Mouse (Mus musculus) cerebellum, adult (tissue): ENCODE measurements around the gene Lingo1.
A peak's percentile ranks its signal among the peaks of the same experiment; 100 is the strongest.

ENCODE experiments used
- ATAC-seq: cut with Nextera tagmentation; 2 replicates; pipeline ENCODE4 v1.9.2; 2017; ENCODE audit warnings: mild to moderate bottlenecking, moderate library complexity, mixed read lengths; ENCODE audit not compliant: insufficient number of reproducible peaks, low FRiP score, low TSS enrichment

The Lingo1 gene

DNA sequence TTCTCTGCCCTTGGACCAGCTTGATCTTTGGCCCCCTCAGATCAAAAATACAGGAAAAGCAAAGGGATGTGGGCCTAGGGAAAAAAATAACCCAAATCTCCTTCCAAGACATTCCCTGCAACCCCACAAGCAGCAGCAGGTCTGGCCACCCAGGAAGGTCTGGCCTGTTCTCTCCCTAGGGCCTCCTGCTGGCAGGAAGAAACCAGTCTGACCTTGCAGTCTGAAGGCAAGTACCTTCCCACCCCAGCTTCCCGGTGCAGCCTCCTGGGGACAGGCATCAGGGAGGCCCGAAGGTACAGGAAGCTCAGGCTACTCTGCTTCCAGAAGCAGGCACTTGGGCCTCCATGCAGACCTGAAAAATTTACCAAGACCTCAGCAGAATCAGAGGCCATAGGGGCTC is 67.1 kb downstream of the Lingo1 start:
- ATAC-seq: no peak

DNA sequence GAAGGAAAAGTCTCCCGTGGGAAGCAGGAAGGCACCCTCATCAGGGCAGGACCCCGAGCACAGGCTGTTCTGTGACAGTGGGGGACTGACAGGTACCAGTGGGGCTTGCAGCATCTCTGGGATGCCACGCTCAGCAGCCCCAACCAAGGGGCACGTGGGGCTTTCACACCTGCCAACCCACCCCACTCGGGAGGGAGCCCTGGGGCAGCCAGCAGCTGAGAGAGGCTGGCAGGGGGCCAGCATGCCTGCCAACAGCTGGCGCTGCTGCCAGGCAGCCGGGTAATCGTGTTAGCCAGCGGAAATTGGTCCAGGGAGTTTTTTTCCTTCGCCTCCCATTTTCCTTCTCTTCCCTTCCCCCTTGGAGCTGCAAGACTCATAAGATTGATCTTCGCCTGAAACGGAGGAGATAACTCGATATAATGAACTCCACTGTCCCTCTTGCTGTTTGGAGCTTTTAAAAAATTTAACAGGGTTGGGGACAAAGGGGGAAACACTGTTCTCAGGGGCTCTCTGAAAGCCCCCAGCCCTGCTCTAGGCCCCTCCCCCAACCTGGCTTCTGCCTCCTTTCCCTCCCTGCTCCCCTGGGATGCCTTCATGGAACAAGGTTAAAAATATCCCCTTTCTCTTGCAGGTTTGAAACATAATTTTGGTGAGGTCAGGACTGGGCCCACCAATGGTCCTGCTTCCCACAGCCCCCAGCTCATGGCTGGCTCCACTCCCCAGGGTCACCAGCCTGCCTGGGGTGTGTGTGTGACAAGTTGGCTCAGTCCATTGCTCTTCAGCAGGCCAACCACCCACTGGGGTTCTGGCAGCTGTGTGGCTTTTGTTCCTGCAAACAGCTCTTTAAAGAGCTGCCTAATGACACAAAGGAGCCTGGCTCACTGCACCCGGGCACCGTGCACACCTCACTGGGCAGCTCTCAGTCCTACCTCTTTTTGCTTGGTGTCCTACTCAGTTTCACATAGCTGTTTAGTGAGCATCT is 68.3 kb downstream of the Lingo1 start:
- no peak for ATAC-seq

DNA sequence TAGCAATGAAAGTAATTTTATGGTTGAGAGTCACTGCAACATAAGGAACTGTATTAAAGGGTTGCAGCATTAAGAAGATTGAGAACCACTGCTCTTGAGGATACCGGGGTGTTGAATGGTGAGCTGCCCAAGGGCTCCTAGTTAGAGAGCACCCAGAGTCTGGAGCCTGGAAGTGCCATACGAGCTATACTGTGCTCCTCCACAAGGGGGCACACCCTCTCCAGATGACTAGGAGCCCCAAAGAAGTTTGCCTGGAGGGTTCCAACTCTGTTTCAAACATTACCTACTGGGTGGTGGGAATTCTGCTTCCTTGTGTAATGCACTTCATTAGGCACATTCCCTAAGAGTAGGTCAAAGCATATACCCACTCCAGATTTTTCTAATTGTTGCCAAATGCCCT is 70.5 kb downstream of the Lingo1 start:
- 0 out of 2 replicates have a peak, but pooled peaks have one; percentile 46 for ATAC-seq

DNA sequence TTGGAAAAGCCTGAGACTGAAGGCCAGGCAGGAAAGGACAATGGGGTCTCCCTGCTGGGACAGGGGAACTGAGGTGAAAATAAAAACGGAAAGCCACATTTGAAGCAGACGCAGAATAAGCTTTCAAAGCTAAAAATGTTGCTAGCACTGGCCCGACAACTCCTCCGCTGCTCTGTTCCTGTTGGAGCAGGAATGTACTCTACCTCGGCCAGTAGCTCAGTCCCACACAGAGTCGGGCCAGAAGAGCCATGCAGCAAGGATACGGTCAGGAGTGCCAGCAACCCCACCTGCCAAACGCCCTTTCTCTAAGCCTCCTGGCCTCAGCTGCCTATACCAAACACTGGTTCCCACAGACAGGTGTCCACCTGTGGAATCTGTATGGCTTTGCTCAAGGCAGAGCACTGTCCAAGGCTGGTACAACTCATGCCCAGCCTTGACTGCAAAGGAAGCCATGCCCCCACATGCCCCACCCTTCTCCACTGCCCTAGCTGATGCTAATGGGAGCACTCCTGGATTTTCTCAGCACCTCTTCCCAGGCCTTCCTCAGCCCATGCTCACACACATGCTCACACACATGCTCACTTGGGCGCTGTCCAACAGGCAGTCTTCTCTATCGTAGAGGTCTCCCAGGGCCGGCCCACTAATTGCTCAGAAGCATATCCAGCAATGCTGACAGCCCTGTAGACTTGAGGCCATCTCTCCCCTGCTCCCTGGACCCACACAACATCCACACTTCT is 74.0 kb downstream of the Lingo1 start:
- ATAC-seq: no peak

DNA sequence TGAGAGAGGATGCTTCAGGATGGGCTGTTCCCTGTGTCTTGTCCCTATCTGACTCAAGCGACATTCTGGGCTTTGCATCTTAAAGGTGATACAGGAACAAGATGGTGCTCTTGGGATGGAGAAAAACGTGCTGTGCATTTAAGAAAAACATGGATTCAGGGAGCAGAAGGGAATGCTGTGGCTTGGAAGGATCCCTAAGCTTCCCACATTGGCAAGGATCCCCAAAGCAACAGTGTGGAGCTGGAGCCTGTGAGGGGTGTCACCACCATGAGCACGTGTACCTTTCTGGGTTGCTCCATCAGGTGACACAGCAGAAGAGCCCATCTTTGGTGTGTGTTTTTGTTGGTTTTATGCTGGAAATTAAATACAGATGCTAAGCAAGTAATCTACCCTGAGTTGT is 77.3 kb downstream of the Lingo1 start:
- no peak for ATAC-seq

DNA sequence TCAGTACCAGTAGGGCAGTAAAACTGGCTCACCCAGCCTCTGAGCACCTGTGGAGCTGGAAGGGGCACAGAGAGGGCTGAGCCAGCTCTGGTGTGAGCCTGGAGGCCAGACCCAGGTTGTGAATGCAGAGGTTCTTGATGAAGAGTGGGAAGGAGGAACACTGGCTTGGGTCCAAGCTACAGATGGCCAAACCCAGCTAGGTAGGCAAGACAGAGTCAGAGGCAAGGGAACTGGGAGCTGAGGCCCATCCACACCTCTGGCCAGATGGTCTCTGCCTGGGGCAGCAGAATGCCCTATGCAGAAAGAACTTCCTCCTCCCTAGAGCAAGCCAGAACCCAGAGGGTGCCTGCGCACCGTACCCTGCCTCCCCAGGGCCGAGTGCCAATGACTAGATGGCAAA is 79.7 kb downstream of the Lingo1 start:
- no peak for ATAC-seq

DNA sequence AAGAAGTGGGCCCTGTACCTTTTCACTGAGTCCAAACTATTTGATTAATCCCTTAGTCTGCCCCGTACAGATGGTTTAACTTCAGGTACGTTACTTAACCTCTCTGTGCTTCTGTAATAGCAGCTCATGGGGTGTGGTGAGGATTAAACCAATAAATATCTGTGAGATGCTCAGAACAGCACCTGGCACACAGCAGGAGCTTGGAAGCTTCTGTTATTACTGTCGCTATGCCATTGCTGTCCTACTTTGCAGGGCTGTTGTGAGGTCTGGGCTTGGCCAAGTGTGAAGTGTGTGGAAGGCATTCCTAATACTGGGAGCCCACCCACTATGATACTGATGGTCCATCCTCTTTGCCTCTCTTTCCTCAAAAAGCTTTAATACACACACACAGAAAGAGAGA is 80.2 kb downstream of the Lingo1 start:
- ATAC-seq: 0 out of 2 replicates have a peak, but pooled peaks have one; percentile 45

DNA sequence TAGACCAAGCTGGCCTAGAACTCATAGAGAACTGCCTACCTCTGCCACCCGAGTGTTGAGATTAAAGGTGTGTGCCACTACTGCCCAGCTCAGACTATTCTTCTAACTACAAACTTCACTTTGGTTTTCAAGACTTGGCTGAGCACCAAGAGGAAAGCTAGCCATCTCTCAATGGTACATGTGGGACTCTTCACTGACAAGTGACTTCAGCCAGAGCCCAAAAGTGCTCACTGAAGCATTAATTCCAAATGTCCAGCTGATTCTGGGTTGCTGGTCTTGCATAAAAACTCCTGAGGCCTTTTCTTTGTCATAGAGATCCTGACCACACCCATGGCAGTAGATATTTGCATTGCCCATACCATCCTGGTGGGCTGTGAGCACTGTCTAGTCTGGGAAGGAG is 81.9 kb downstream of the Lingo1 start:
- no peak for ATAC-seq

DNA sequence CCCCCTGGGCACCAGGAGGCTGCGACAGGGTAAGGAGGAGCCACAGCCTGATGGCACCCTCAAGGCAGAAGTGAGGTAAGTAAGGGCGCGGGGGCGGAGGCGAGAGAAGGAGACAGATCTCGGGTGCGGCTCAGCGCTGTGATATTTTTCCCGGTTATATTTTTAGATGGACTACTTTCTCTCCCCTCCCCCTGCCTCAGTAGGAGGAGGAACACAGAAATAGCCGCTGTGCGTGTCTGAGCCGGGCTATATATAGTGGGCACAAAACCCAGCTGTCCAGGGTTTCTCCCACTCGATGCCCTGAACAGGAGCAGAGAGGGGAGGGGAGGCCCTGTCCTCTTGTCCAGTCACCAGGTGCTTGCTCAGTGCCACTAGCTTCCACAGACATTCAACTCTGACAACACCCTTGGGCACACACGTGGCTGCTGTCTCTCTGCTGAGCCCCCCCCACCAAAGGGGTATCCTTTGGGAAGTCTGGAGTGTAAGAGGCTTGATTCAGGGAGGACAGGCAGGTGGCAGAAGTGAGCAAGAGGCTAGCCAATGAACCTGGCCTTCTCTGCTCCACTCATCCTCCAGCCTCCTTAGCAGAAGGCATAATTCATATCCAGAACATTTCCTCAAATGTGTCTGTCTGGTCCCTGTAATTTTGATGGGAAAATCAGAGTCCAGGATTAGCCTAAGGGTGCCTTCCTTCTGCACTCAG is 83.5 kb downstream of the Lingo1 start:
- no peak for ATAC-seq

DNA sequence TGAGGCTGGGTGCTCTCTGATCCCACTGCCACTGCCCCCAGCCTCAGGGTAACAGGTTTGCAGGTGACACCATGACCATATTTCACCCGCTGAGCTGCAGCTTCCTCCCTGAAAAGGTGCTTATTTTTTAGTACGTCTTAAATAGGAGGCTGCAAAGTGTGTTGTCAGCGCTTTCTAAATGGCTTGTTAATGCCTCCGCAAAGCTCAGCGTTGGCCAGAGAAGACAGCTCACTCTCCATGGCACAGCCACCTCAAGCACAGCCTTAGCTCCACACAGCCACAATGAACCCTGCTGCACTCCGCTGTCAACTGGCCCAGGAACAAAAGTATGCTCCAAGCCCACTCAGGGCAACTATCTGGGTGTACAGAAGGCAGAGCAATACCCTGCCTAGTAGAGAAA is 85.3 kb downstream of the Lingo1 start:
- no peak for ATAC-seq

DNA sequence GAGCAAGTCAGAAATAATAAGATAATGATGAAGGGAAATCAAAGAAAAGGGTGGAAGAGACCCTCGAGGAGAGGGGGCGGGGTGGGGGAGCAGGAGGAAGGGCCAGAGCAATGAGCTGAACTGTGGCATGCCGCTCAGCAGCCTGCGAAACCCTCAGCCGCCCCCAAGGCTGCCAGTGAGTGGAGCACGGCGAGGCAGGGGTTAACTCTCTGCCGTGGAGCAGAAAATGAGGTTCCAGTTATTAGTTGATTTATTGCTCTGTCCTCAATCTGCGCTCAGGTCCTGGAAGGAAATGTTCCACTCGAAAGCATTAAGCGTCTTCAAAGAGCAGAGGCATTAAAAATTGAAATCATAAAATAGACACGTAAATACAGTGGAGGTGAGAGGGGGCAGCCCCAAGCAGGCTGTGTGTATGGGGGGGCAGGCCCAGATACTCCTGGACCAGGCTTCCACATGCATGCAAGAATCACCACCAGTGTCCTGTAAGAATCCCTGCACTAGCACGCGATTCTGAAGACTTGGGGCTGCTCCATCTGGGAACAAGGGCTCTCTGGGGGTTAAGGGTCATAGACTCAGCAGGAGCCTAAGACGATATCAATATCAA is 89.7 kb downstream of the Lingo1 start:
- no peak for ATAC-seq

DNA sequence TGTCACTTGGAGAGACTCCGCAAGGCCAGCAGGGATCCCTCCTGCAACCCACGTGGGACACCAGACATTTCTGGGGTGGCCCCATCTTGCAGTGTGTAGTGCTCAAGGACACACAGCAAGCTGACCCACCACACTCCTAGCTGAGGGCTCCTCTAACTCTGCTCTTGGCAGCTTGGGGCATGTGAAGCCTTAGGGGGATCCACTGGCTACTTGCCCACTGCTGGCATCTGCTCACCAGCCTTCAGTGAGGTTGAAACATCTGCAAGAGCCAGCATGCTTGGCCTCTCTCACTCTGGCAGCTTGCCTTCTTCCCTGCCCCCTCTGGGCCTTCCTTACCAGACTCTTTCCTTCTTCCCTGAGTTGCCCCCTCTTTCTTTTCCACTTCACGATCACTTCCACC is 94.9 kb downstream of the Lingo1 start:
- ATAC-seq: no peak

DNA sequence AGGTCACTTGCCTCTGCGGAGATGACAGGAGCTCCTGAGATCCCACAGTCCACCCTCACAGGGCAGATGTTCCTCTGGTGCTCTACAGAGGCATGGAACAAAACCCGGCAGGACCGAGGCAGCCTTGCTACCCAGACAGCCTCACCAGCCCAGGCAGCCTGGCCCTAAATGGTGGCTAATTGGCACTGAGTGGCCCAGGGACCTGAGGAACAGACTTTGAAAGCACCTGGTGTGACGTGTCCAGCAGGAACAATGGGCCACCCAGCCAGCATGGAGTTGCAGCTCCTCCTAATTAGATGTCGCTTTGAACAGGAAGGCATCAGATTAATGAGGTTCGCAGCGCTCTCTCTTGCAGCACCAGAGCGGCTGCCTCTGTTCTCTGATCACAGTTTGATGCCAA is 95.4 kb downstream of the Lingo1 start:
- ATAC-seq: no peak

DNA sequence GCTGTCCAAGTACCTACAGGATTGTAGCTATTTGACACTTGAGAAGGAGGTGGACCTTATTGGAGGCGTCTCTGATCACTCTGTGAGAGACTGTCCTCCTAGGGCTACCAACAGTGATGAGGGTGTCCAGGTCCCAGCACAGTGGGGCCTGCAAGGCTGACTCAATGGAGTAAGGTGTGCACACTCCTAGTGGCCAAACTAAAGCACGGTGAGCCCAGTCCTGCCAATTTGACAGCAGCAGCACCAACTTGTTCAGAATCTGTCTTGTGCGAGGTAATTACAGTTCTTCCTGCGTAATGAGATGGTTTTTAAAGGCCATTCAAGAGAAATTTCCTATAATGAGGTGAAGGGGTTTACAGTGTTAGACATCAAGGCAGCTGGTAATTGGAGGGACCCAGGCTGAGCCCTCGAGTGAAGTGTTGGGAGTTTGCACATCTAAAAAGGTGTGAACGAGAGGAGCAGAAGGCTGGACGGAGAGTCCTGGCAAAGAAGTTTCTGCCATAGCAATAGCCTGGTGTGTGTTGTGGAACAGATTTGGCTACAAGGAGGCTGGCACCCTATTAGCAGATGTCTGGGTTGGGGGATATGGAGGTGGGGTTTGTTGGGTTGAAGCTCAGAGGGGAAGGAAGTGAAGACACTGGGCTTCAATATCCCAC is 97.4 kb downstream of the Lingo1 start:
- ATAC-seq: no peak

DNA sequence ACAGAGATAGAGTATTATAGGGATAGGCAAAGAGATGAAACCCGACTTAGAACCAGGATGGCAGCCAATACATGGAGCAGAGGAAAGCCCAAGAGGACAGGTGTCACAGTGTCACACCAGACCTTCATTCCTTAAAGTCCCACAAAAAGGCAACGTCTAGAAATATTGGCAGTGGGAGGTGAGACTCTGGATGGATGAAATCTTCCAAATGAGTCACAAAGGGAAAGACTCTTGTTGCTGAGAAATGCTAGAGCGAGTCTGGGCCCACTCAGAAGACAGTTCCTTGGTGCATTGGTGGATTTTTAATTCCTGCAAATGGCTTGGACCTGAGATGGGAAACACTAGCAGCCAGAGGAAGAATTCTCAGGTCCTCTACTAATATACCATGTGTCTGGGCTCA is 102.2 kb downstream of the Lingo1 start:
- no peak for ATAC-seq

DNA sequence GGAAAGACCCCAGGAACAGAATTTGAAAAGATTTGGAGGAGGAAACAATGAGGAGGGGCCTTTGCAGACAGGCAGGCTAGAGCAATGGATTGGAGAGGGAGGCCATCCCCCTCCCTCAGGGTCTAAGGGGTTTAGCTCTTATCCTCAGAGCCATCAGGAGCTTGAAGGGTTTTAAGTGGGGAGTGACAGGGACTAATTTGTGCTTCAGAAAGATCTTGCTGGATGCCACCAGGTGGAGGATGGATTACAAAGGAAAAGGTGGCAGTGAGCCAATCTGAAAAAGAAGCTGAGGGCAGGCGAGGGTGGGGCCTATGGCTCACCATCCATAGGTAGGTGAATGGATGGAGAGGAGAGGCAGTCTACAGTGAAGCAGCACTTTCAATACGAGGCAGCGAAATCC is 105.0 kb downstream of the Lingo1 start:
- no peak for ATAC-seq

DNA sequence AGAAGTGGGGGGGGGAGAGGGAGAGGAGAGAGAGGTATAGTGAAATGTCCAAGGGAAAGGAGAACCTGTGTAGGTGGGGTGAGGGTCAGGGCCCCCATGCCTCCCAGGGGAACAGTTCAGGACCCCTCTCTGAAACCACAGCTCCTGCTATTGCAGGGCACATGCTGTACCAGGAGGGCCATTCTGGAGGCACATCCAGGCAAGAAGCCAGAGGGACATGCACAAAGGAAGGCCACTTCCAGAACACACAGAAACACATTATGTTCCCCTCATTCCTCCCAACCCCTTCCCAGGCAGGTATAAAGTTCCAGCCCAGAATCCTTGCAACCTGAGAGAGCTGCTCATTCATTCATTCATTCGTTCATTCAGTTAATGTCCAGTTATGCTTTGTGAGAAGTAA is 105.6 kb downstream of the Lingo1 start:
- ATAC-seq: no peak

DNA sequence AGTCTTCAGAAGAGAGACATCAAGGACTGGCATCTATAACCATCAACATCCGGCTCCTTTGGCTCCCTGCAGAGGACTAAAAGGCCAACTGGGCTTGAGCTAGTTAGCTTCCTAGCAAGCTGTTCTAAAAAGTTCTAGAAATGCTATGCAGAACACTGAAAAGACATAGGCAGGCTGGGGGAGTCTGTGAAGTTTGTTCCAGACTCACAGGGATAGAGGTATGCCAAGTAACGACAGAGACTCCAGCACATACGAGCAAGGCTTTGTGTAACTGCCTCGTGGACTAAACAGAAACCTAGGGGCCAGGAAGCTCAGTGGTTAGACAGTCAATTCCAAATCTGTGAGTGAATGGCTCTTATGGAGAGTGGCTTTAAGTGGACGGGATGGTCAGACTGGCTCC is 108.8 kb downstream of the Lingo1 start:
- ATAC-seq: no peak

DNA sequence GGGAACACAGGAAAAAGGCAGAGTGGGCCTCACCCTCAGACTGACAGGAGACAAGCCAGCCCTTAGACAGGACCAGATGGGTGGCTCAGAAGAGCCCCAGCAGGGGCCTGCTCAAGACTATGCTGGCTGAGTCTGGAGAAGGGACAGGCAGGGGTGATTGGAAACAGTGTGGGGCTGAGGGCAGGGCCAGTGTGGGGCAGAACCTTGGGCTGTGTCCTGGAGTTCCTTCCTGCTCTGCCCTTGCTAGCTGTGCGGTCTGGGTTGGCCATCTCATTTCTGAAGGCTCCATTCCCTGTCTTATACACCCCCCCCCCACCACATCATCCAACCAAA is 109.2 kb downstream of the Lingo1 start:
- ATAC-seq: 0 out of 2 replicates have a peak, but pooled peaks have one; percentile 36
